Mouse (Mus musculus) kidney, postnatal 36 days (tissue): Measurements from ENCODE around the gene Ttc22.

Experiments
- DNase-seq, 2 experiments: peaks; one replicate each; pipeline ENCODE4 v3.0.0; 2021 to 2022; ENCODE audit warnings: mixed read lengths in 2 of 2

Gene Ttc22

DNA sequence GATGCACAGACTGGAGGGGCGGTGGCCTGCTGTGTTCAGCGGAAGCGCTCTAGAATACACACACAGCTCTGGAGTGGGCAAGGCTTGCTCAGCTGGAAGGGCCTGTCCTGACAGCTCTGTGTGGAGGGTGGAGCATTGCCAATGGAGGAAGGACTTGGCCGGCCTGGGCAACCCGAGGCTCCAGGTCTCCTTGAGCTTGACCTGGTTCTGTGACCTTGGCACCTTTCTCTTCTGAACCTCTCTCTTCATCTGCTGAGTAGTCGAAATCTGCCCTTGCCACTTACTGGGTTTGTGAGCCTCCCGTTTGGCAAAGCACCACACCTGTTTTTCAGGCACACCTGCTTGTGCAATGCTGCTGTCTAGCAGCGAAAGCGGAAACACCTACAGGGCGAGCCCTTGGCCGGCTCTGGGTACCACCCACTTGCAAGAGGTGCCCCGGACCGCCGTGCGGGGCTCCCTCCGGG is at the start of gene Ttc22:
TSS of gene Ttc22 (plus strand) at position 403 of the 464 bp plus-strand sequence.
- DNase-seq: peak; percentile 86 to 90

DNA sequence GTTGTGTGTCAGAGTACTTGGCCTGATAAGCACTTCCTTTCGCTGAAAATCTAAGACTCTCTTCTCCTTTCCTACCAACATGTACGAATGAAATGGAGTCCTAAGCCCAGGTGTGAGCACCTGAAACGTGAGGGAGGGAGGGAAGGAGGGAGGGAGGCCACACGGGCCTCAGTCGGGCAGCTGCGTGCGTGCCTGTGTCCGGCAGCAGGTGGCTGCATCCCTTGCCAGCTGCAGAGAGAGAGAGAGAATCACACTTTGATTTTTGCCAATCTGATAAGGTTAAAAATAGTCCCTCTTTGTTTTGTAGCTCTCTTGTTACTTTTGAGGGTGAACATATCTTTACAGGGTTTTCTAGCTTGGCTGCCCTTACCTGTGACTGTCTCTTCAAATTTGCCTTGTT is 47.2 kb upstream of the Ttc22 start:
- no peak for DNase-seq

DNA sequence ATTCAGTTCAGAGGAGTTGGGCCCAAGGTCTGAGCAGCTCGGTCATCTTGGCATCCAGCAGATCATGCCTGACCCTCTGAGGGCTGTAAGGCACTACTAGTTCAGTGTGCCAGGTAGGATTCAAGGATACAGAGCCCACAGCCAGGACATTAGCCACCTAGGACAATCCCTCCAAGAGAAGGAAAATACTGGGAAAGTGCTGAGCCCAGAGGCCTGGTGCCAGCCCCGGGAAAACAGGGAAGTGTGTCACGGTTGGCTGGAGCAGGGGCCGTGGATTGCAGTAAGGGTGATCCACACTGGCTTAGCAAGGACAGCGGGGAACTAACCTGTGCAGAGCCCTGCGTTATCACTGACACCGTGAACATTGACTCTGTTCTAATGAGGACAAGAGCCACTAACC is 44.7 kb upstream of the Ttc22 start:
- peak; percentile 72 to 78 for DNase-seq

DNA sequence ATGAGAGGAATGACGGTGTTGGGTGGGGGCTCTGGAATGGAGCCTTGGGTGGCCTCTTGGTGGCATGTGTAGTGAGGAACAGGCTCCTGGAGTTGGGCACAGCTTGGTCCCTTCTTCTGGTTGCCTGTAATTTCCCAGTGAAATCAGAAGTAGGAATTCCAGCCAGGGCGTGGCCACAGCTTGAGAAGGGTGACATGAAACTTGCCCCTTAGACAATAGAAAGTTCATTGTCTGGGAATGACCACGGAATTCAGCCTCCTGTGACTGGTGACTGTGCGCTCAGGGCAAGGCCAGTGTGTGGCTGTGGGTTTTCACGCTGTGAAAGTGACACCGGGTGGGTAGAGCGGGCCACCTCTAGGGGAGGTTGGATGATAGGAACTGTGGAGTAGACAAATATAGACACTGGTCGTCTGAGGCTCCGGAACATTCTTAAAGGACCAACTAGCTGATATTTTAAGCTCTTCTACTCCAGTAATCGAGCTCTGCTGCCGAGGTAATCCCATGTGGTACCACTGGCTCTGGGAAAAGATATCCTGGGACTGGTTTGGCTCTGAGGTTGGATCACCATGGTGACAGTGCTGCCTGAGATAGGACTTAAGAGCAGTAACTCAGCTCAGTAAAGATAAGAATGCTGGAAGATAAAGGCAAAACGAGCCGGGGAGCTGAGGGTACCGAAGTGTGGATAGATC is 40.9 kb upstream of the Ttc22 start:
- no peak for DNase-seq

DNA sequence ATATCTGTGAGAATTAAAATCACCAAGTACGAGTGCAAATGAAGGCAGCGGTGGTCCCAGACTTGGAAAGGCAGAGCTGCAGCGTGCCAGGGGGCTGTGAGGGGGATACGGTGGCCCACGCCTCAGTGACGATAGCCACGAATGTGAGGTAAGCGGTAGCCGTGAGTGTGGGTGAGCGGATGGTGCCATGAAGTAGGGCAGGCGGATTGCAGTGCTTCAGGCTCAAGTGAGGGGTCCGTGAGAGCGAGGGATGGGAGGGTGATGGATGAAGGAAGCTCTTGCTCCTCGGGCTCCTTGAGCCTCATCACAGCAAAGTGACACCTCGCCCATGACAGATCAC is 40.4 kb upstream of the Ttc22 start:
- DNase-seq: no peak

DNA sequence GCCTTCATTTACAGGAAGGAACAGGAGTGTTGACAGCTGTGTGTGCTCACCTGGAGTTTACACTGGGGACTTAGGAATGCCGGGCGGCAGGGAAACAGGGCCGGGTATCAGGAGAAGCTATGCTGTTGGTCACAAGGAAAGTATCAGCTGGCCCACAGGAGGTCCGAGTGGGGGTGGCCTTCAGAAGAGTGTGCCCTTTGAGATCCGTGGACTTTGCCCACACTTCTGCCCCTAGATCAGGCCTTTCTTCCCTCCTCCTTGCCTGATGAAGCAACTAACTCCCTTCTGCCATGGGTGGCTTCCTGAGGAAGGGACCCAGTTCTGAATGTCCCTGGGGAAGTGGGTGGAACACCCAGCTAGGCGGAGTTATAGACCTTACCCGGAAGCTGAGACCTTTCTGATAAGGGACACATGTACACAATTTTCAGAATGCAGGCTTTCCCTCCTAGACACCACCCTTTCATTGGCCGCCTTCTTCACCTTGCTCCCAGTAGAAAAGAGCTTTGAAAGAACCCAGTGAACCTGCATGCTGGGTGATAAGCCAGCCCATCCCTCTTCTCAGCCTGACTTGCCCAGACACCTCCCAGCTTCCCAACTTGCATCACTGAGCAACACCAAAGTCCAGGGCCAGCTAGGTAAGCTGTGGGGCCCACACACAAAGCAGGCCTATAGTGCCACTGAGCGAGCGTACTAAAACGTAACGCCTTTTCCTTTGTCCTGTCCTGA is 39.6 kb upstream of the Ttc22 start:
- DNase-seq: peak; percentile 83 to 90

DNA sequence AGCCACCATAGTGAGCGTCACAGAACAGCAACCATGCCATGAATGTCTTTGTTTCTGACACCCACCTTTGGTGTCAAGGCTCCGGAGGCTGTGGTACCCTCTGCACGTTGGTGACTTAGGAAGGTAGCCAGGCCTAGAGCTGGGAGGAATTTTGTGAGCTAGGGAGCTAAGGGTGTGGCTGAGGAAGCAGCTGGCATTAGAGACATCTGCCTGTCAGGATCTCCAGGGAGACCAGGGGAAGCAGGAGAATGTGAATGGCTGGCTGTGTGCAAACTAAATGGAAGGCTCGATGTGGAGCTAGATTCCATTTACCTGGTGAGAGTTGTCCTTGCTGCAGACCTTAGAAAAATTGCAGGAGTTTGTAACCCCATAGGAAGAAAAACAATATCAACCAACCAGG is 37.6 kb upstream of the Ttc22 start:
- DNase-seq: no peak

DNA sequence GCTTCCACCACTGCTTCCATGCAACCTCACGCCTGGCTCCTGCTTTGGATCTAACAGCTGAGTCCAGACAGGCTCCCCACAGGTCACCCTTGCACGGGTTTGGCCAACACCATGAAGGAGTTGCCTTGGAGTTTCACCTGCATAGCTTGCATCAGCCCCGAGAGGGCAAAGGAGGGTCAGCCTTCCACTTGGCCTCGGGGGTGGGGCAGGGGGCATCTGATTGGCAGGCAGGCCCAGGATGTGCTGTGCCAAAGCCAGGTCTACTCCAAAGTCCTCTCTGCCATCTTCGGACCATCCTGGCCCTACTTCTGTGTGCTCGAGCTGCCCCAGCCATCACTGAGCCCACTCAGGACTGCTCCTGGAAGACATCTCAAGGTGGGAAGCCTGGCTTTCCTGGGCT is 35.2 kb upstream of the Ttc22 start:
- peak; percentile 89 for DNase-seq

DNA sequence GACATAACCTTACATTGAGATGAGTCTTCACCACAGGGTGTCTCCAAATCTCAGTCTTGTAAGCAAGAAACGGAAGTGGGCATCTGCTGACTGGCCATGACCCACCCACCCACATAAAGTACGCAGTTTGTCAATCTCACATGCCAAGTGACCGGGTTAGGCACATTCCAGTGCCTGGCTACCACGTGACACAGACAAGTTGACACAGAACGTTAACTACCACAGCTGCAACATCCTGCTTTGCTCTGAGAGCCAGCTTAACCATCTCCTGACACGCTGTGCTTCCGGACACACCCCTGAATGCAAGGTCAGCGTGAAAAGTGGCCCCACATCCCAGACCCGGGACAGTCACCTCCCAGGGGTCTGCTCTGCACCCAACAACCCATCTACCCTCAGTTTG is 32.1 kb upstream of the Ttc22 start:
- peak; percentile 42 to 47 for DNase-seq

DNA sequence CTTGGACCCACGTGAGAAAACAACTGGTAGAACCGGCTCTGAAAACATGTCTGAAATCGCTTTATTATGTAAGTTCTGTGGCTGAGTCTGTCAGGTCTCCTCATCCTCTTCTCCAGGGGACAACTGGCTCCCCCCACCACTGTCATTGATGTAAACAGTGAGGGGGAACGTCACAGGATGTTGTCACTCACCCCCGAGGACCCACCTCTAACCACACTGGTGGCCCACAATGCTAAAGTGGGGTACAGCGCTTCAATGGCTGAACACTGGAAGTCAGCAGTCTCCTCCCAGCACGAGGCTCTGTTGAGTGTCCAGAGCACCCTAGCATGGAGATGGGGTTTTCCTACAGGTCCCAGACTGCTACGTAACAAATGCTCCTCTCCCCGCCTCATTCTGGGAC is 31.4 kb upstream of the Ttc22 start:
- no peak for DNase-seq

DNA sequence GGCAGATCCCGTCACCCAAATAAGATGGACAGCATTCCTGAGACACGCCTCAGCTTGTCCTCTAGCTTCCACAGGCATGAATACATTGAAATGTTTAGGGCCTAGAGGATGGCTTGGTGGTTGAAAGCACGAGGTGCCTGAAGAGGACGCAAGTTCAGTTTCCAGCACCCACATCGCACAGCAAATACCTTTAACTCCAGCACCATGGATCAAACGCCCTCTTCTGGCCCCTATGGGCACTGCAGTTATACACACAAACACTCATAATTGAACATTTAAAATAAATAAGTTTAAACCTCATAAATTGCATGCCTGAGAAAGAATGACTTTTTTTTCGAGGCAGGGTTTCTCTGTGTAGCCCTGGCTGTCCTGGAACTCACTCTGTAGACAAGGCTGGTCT is 28.6 kb upstream of the Ttc22 start:
- DNase-seq: peak in 1 of 2 experiments; percentile 42

DNA sequence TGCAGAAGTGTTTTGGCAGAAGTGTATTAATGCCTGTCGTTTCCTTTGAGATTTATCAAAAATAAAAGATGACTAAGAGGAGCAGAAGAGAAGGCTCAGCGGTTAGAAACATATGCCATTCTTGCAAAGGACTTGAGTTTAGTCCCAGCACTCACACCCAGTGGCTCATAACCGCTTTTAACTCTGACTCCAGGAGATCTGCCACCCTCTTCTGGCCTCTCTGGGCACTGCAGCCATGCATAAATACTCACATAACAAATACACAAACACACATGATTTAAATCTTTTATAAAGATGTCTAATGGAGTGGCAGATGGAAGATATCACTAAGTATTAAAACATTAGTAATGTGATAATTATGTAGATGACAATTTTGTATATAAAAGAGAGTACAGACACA is 26.0 kb upstream of the Ttc22 start:
- DNase-seq: peak in 1 of 2 experiments; percentile 46

DNA sequence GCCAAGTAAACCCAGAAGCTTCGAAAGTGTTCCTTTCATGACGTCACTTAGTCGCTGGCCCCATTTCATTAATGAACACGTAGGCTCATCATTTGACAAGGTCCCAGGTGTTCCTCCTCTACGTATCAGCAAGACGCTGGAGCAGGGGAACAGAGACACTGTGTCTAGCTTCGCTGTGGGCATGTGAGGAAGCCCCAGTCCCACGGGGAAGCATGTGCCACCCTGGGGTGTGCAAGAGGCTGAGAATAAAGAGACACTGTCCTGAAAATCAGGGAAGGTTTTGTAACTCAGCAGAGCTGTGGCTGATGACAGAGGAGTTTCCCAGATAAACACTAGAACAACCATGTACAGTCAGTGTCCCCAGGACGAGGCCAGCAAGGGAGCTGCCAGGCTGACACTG is 25.2 kb upstream of the Ttc22 start:
- DNase-seq: no peak

DNA sequence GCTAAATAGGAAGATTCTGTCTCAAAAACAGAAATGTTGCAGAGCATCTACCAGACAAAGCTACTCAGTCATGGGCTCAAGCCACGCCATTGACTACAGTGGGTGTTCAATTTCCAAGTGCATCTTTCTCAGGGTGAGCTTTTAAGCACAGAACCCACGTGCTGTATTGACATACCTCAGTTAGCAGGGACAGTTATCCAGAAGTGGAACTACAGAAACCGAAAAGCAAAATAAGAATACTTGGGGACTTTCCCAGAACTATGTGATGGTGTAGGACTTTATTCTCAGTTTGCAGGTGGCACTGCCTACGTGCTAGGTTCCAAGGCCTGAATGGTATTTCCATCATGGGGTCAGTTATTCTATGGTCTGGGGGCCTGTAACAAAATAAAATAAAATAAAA is 24.5 kb upstream of the Ttc22 start:
- DNase-seq: no peak

DNA sequence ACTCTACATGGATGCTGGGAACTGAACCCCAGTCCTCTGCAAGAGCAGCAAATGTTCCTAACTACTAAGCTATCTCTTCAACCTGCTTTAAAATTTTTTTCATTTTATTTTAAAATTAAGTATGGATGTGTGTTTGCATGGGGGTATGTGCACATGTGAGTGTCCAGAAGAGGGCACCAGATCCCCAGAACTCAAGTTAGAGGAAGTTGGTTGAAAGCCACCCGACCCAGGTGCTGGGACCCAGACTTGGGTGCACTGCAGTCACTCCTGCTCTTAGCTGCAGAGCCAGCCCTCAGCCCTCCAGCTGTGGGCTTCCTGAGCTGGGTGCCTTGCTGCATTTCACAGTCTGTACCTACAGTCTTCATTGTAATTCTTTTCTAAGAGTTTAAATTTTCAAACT is 22.8 kb upstream of the Ttc22 start:
- DNase-seq: peak in 1 of 2 experiments; percentile 49

DNA sequence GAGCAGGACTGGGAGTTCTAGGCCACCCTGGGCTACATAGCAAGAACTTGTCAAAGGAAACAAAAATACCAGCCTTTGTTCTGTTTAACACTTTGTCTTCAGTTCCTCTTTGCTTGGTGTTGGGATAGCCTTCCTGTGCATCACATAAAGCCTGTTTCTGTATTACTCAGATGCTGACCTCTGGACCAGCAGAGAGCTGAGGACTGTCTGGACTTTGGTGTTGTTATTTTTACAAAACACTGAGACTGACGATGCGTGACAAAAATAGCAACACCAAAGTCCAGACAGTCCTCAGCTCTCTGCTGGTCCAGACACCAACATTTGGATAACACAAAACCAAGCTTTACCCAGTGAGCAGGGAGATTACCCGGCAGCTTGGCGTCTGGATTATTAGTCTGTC is 21.5 kb upstream of the Ttc22 start:
- DNase-seq: peak; percentile 60 to 83

DNA sequence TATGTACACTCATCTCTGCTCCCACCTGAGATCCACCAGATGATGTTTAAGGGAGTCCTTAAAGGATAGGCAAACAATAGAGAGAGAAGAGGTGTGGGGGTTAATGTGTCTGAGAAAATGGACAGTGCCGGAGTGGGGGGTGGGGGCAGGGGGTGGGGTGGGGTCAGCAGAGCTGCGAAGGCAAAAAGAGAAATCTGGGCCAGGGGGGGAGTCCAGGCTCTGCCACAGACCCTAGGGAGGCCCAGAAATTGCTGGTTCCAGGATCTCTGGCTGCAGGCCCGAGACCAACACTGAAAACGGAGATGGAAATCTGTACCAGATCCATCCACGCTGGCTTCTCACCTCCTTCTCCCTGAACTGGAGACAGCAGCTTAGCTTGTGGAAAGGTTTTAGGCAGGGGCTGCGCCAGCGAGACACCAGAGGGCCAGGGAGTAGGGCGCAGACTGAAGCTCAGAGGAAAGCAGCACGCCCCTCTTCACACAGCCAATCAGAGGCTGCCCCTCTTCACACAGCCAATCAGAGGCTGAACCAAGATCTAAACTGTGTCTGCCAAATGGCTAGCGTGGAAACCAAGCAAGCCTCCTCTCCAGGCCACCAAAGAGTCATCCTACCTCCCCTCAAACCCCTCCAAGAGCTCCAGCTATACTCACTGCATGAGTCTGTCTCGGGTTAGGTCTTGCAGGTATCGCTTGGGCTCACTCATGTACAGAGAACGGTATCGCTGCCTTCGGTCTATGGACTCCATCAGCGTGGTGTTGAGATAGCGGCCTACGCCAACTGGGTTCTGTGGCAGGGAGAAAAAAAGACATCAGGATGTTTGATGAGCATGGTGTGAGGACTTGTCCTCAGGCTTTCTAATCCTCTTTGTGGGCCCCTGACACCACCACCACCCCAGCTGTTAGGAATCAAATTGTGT is 15.3 kb upstream of the Ttc22 start:
- DNase-seq: no peak

DNA sequence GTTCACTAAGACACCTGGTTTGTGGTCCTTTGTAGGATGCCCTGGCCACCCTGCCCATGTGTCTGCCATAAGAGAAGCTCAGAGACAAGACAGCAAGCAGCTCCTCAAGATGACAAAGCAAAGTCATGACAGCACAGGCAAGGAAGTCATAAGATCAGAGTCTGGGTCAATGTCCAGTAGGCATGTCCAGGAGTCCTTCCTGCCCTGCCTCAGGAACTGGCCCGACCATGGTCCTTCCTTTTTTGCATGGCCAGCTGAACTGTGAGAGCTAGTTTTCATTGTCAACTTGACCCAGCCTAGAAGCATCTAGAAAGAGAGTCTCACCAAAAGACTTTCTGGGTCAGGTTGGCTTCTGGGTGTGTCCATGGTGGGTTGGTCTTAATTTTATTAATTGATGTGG is 14.3 kb upstream of the Ttc22 start:
- DNase-seq: peak; percentile 51 to 53

DNA sequence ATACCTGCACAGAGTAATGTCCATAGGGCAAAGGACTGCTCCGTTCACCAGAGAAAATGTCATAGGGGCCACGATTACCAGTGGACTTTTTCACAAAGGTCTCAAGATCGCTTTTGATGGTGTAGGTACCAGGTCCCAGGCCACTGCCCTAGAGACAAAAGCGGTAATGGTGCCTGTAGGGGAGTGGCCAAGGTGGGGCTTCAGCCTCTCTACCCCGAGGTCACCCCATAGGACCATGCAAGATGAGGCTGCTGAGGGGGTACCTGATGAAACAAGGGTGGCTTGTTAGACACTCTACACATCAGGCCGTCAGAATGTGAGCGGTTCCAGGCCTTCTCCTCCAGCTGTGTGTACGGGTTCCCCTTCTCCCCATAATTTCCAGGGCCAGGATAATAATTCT is 9.1 kb upstream of the Ttc22 start:
- DNase-seq: no peak

DNA sequence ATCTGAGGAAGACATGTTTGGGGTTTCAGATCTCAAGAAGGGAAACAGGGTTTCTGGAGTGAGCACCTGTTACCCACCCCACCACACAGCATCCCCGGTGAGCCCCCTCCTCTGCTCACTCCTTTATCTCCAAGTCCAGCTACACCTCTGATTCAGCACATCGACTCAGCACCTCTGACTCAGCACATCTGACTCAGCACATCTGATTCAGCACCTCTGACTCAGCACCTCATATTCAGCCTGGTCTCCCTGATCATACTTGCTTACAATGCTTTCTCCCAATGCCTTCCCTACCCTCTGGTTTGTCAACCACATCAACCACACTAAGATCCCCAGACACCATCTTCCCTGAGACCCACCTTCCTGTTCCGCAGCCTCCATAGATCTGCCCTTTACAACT is 8.7 kb upstream of the Ttc22 start:
- peak in 1 of 2 experiments; percentile 34 for DNase-seq

DNA sequence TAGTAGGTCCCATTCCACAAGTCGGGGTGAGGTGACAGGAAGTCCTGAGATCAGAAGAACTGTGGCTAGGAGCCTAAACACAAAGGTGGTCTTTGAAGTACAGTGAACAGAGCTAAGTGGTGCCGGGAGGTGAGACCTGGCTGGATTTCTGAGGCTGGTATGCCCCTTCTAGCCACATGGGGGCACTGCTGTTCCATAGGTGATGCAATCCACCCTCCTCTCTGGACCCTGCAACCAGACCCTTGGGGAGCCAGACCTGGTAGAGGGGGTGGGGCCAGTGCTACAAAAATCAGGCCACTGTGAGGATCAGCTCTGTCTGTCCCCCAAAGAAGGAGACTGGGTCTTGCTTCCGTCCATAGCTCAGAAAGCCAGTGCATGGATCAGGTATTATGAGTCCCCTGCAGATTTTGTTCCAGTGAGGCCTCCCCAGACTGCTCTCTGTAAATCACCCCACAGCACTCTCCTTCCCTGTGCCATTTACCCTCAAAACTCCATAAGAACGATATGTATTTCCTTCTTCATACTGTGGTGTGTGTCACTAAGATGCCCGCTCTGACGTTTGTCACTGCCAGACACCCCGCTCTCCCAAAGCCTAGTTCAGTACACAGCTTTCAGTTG is 7.9 kb upstream of the Ttc22 start:
- peak; percentile 55 to 82 for DNase-seq

DNA sequence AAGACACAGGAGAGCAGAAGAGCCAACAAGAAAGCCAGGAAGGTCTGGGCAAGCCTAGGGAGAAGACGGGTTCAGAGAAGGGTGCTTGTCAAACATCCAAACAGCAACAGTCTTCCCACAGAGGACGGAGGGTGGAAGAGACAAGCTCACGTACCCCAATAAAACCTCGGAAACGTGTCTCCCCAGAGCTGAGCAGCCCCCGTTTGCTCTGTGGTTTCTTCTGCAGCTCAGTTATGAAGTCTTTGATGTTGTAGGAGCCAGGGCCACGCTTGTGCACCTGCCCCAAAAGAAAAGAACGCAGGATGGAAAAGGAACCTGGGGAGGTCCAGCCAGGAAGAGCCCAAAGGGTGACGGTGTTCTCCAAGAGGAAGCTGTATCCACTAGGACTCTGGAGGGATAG is 7.4 kb upstream of the Ttc22 start:
- DNase-seq: no peak

DNA sequence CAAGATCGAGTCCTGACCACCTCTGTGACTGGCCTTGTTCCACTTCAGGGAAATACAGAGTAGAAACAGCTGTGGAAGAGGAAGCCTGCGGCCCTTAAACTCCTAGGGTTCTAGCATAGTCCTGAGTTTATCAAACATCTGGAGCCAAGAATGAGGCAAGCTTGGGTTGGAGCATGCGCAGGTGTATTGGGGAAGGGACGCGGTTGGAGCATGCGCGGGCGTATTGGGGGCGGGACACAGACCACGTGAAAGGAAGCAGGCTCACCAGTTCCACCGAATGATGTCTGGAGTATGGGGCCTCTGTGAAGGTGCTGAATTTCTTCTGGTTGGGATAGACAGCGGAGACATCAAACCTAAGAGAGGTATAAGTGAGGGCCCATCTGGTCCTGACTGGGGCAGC is 6.6 kb upstream of the Ttc22 start:
- DNase-seq: no peak
